Comparison of ENCODE assay signal across 9 mouse cellular contexts in the genomic region with DNA sequence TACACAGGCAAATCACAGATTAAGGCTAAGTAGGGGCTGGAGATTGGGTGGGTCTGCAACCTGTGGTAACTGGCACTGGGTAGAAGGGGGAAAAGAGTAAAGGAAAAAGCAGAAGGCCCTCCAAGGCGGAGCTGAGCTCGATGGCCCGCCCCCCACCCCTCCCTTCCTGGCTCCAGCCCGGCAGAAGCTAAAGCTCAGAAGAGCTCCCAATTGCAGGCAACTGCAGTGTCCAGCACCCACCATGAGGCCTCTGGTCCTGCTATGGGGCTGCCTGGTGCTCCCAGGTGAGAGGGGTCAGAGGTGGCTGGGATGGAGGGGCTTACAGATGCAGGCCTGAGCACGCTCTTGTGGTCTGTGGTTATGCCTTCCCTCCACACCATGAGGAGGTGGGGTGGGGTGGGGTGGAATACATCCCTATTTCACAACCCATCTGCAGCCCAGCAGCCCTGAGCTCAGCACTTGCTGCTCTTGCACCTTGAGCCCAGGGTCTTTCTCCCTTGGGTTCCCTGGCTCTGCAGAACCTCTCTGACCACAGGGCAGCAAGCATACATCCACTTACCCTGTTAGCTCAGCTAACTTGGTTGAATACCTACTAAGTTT. TPM values are rescaled to one million over a fixed set of nuclear protein-coding genes. Genes with fewer than 3 reads are reported as not detected.
DNase-seq lines count a peak whose midpoint lies in the region.
"Had no signal": no experiment of that assay in that cellular context is flagged by ENCODE, and none has a peak within 500 bp of the region (broad histone marks: within the 10 kb centered on the region; RNA-seq: fewer than 3 reads in every experiment).

A gene (plus strand): TSS at position 160 of the 600 bp plus-strand sequence.

- intact Hi-C loops in heart, postnatal 25 days (cut with DNase I), result loop anchor here (10.0 kb wide), 2 partner anchors 367 to 1077 kb away; no protein-coding TSS in a partner anchor

- DNase-seq in kidney, postnatal 10 days, result peak; percentile 43
- no peak for DNase-seq in kidney, postnatal 14 days
- no peak for DNase-seq in adrenal gland, postnatal 10 days
- no peak for DNase-seq in gastrocnemius, adult 8-10 months (ENCODE audit: low spot score in 2 of 2)
- DNase-seq in heart, postnatal 25 days (ENCODE audit: low spot score), result peak; percentile 33
- DNase-seq in cerebellum, adult 9-10 months, result no peak
- DNase-seq in ovary, postnatal 36 days (ENCODE audit: low spot score), result no peak
- no peak for DNase-seq in embryo, embryonic 11 days
- DNase-seq: liver had no signal

RNA-seq across cellular contexts. Expression of the gene that starts here (rescaled TPM):
- total RNA-seq in adrenal gland, postnatal 10 days (2021), result 10 to 100 TPM; 44.1 to 53.0 TPM
- total RNA-seq in gastrocnemius, adult 8-10 months (2022), result 10 to 100 TPM; 12.9 to 17.6 (median 15.0) TPM
- 10 to 100 TPM; 50.1 to 62.2 TPM for total RNA-seq in heart, postnatal 25 days (2021)

Comparison
In these comparisons a context has a peak if more than half of its experiments do, and no peak if none do; other contexts are left out.
1. DNase-seq: peak in kidney, postnatal 10 days (single experiment) and heart, postnatal 25 days (single experiment); none in kidney, postnatal 14 days (single experiment), adrenal gland, postnatal 10 days (single experiment), gastrocnemius, adult 8-10 months (0 of 2), cerebellum, adult 9-10 months (single experiment), ovary, postnatal 36 days (single experiment) and embryo, embryonic 11 days (single experiment).